Mouse (Mus musculus): ENCODE data around the gene Kif1a.

DNA sequence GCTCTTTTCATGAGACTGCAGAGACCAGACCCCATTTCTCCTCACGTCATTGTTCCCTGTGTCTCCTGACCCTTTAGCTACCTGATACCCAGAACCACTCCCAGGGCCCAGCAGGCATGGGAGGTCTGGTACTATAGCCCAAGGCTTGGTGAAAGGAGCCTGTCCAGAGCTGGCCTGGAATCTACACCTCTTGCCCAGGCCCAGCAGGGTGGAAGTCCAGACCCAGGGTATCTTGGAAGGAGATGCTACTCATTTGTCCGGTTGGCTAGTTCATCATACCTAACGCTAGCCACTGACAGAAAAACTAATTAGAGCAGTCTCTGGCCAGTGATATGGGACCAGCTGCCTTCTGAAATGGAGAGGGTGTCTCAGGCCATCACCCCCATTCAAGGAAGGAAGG is 51.7 kb downstream of the Kif1a start:
- TF ChIP-seq CTCF (IDR thresholded peaks at IDR 0.05; ENCODE audit: borderline replicate concordance, insufficient read depth, low read depth, low read length) (no peak), POLR2A (IDR thresholded peaks at IDR 0.05; ENCODE audit: borderline replicate concordance, insufficient read depth, low read length) (no peak)

All from cerebellum, adult 2 months (tissue).